Mouse (Mus musculus) cerebellum, postnatal 4 days (tissue): ENCODE measurements around the gene Tpra1.

Experiments used
- DNase-seq, 2 experiments: peaks; one replicate each; pipeline ENCODE4 v3.0.0; 2022; ENCODE audit warnings: low spot score in 2 of 2, mixed read lengths in 1 of 2

The Tpra1 gene

GRCm38 (mm10) chr6:88956725-88957124 lies 54.7 kb downstream of the Tpra1 start:
- DNase-seq: no peak

GRCm38 (mm10) chr6:88957313-88957712 lies 55.3 kb downstream of the Tpra1 start:
- DNase-seq: no peak

DNA sequence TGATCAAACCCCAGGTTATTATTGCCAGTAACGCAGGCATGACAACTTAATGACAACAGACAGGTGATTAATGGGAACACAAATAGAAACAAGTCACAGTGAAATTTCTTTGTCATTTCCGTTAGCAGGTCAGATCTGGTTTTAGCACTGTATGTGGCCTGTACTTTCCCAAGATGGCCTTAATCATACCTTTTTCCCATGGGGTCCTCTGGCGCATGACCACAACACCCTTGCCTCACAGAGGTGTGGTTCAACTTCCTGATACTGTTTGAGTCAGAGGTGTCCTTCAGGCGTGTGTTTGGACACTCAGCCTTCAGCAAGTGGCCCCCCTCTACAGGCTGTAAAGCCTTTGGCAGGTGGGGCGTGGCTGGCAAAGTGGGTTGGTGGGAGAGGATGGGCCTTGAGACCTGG lies 55.8 kb downstream of the Tpra1 start:
- no peak for DNase-seq

DNA sequence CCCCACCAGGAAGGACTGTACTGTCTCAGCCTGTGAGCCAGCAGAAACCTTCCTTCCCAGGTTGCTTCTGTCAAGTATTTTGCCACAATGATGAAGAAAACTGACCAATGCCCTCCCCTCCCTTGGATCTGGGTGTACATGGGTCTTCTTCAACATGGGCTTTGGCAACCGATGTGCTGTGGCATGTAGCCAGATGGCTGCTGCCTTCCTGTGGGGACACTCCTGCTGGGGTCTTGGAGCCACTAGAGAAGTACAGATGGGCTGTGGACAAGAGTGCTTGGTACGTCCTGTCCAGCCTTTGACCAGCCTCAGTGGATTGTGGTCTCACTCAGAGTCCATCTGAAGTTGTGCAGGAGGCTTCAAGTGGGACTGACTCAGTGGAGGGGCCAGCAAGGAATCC lies 56.3 kb downstream of the Tpra1 start:
- no peak for DNase-seq

DNA sequence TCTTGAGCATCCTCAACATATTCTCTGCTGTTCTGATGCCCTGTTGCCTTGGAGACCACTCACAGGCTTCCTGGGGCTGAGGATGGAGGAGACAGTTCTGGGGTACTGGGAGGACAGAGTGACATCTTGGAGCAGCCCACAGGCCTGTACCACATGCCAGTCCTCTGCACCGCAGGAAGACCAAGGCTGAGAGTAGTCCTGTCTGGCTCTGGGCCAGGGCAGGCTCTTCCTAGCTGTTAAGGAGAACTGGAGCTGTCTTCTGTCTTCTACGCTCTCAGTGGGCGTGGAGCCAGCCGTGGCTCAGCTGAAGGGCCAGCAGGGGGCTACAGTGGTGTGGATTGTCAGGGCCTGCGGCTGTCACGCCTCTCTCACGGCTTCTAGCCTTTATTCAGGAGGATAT lies 57.8 kb downstream of the Tpra1 start:
- DNase-seq: peak; percentile 47 to 81

DNA sequence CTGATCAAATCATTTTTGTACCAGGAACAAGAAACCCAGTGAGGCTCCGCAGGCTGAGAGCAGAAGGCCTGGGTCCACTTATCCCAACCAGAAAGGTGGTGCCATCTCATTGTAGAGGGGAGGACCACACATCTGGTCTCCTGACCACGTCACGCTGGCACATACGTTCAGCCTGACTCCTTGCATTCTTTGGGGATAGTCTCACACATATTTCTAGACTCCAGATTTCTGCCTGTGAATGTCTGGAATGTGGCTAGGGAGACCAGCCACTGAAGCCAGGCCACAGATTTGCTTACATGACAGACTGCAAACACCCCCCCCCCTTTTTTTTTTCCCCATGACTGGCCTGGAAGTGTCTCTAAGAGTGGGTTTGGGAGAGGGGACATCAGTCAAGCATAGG lies 58.9 kb downstream of the Tpra1 start:
- no peak for DNase-seq
